Mouse (Mus musculus) kidney, postnatal 10 days (tissue): Measurements from ENCODE around the gene Kcna5.

Experiments
- DNase-seq: peaks from one replicate; pipeline ENCODE4 v3.0.0; 2021; ENCODE audit warnings: mixed read lengths

The Kcna5 gene

GRCm38 (mm10) chr6:126535911-126536270 lies 679 bp upstream of the Kcna5 start:
- no peak for DNase-seq

- DNase-seq, result peak; percentile 12
Measured at GRCm38 (mm10) chr6:126534531-126535207, 543 bp downstream of the Kcna5 start.

GRCm38 (mm10) chr6:126531306-126531705 lies 3.9 kb downstream of the Kcna5 start:
- DNase-seq, result no peak

- no peak for DNase-seq
Measured at GRCm38 (mm10) chr6:126530019-126530418, 5.2 kb downstream of the Kcna5 start.

- no peak for DNase-seq
Measured at GRCm38 (mm10) chr6:126514720-126515119, 20.5 kb downstream of the Kcna5 start.

- DNase-seq, result no peak
Measured at GRCm38 (mm10) chr6:126513714-126514248, 21.4 kb downstream of the Kcna5 start.

- peak; percentile 55 for DNase-seq
Measured at GRCm38 (mm10) chr6:126513154-126513553, 22.1 kb downstream of the Kcna5 start.

- DNase-seq, result no peak
Measured at GRCm38 (mm10) chr6:126508671-126509070, 26.5 kb downstream of the Kcna5 start.

GRCm38 (mm10) chr6:126503920-126504319 lies 31.3 kb downstream of the Kcna5 start:
- DNase-seq, result no peak

GRCm38 (mm10) chr6:126502691-126503301 lies 32.4 kb downstream of the Kcna5 start:
- DNase-seq, result peak; percentile 12

- DNase-seq, result no peak
Measured at GRCm38 (mm10) chr6:126500985-126501384, 34.2 kb downstream of the Kcna5 start.

GRCm38 (mm10) chr6:126500088-126500487 lies 35.1 kb downstream of the Kcna5 start:
- DNase-seq, result peak; percentile 90

- DNase-seq, result peak; percentile 83
Measured at GRCm38 (mm10) chr6:126497878-126498277, 37.3 kb downstream of the Kcna5 start.

GRCm38 (mm10) chr6:126497173-126497839 lies 37.9 kb downstream of the Kcna5 start:
- no peak for DNase-seq

- DNase-seq, result peak; percentile 44
Measured at GRCm38 (mm10) chr6:126487136-126487535, 48.1 kb downstream of the Kcna5 start.

- no peak for DNase-seq
Measured at GRCm38 (mm10) chr6:126484887-126485286, 50.3 kb downstream of the Kcna5 start.

GRCm38 (mm10) chr6:126483264-126483867 lies 51.8 kb downstream of the Kcna5 start:
- DNase-seq, result no peak
